Mouse (Mus musculus) lung, postnatal 0 days (tissue): ENCODE measurements around the gene Sall2.
A peak's percentile ranks its signal among the peaks of the same experiment; 100 is the strongest.

ENCODE experiments used
- CTCF ChIP-seq: IDR thresholded peaks from 2 replicates; pipeline ENCODE4 v1.5.1; 2016; ENCODE audit warnings: antibody characterized with exemption, mild to moderate bottlenecking
- EP300 ChIP-seq: IDR thresholded peaks from 2 replicates; pipeline ENCODE4 v1.6.1; 2016; ENCODE audit warnings: antibody characterized with exemption, mild to moderate bottlenecking, control low read depth

- TF ChIP-seq CTCF (peak; percentile 100), EP300 (peak; percentile 47; the same call in 1 of the 2 replicates)
Observed at GRCm38 (mm10) chr14:52278932-52279746, 49.4 kb downstream of the Sall2 start, which contains the start of the genes Tox4 and Rab2b.
